Mouse (Mus musculus): ENCODE data around the gene Cep57l1.
"Not testable (repeated sequence)": the region's sequence is repeated elsewhere in the genome, so short reads cannot be mapped to it uniquely, and the experiment has no call there.

The Cep57l1 gene

GRCm38 (mm10) chr10:41809771-41810563 is at the start of gene Cep57l1, which contains the start of gene Sesn1:
Cep57l1 (minus strand) TSS chr10:41809871.
Sesn1 (plus strand) TSS chr10:41809935.
- DNase-seq (ENCODE audit: low spot score in 2 of 2), result peak; percentile 85 to 90

- no peak for DNase-seq (ENCODE audit: low spot score in 2 of 2)
Measured at GRCm38 (mm10) chr10:41848721-41849120, 39.0 kb upstream of the Cep57l1 start.

- no peak for DNase-seq (ENCODE audit: low spot score in 2 of 2)
Measured at GRCm38 (mm10) chr10:41847737-41848136, 38.1 kb upstream of the Cep57l1 start.

- DNase-seq (ENCODE audit: low spot score in 2 of 2), result no peak
Measured at GRCm38 (mm10) chr10:41838911-41839310, 29.2 kb upstream of the Cep57l1 start.

GRCm38 (mm10) chr10:41834131-41834530 is 24.5 kb upstream of the Cep57l1 start:
- DNase-seq (ENCODE audit: low spot score in 2 of 2), result no peak

- no peak for DNase-seq (ENCODE audit: low spot score in 2 of 2)
Measured at GRCm38 (mm10) chr10:41832191-41832590, 22.5 kb upstream of the Cep57l1 start.

GRCm38 (mm10) chr10:41830851-41831522 is 21.3 kb upstream of the Cep57l1 start:
- peak in 1 of 2 experiments; percentile 59 for DNase-seq (ENCODE audit: low spot score in 2 of 2)

GRCm38 (mm10) chr10:41830445-41830844 is 20.8 kb upstream of the Cep57l1 start:
- no peak for DNase-seq (ENCODE audit: low spot score in 2 of 2)

- no peak for DNase-seq (ENCODE audit: low spot score in 2 of 2)
Measured at GRCm38 (mm10) chr10:41829980-41830379, 20.3 kb upstream of the Cep57l1 start.

GRCm38 (mm10) chr10:41829191-41829590 is 19.5 kb upstream of the Cep57l1 start:
- DNase-seq (ENCODE audit: low spot score in 2 of 2), result no peak

GRCm38 (mm10) chr10:41827784-41828183 is 18.1 kb upstream of the Cep57l1 start:
- no peak for DNase-seq (ENCODE audit: low spot score in 2 of 2)

- no peak for DNase-seq (ENCODE audit: low spot score in 2 of 2)
Measured at GRCm38 (mm10) chr10:41826526-41827116, 16.9 kb upstream of the Cep57l1 start.

GRCm38 (mm10) chr10:41825996-41826395 is 16.3 kb upstream of the Cep57l1 start:
- DNase-seq (ENCODE audit: low spot score in 2 of 2), result no peak

GRCm38 (mm10) chr10:41825041-41825440 is 15.4 kb upstream of the Cep57l1 start:
- DNase-seq (ENCODE audit: low spot score in 2 of 2), result no peak

- DNase-seq (ENCODE audit: low spot score in 2 of 2), result no peak
Measured at GRCm38 (mm10) chr10:41823916-41824315, 14.2 kb upstream of the Cep57l1 start.

- not testable (repeated sequence) for DNase-seq (ENCODE audit: low spot score in 2 of 2)
Measured at GRCm38 (mm10) chr10:41823282-41823675, 13.6 kb upstream of the Cep57l1 start.

GRCm38 (mm10) chr10:41822573-41823281 is 13.1 kb upstream of the Cep57l1 start:
- DNase-seq (ENCODE audit: low spot score in 2 of 2), result no peak

GRCm38 (mm10) chr10:41821171-41821570 is 11.5 kb upstream of the Cep57l1 start:
- no peak for DNase-seq (ENCODE audit: low spot score in 2 of 2)

GRCm38 (mm10) chr10:41820401-41820800 is 10.7 kb upstream of the Cep57l1 start:
- no peak for DNase-seq (ENCODE audit: low spot score in 2 of 2)

GRCm38 (mm10) chr10:41819307-41819706 is 9.6 kb upstream of the Cep57l1 start:
- DNase-seq (ENCODE audit: low spot score in 2 of 2), result no peak

GRCm38 (mm10) chr10:41818733-41819070 is 9.0 kb upstream of the Cep57l1 start:
- DNase-seq (ENCODE audit: low spot score in 2 of 2), result not testable (repeated sequence)
